Comparison of ENCODE assay signal across 13 mouse cellular contexts in the genomic region with DNA sequence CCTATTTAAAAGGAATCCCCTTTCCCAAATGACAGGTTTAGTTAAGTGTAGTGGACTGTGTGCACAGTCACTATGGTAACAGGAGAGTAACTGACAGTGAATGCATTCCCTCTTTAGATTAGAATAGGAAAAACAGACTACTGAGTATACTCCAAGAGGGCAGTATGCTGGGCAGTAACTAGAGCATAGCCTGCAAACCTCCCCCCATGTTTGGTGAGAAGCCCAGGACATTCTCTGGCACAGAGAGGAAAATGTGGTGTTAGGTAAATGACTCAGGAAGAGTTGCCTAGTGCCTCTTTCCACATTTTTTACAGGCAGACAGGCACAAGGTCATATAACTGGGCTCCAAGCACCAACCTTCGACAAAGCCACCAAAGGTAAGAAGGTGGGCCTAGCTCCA.
A peak's percentile ranks its signal among the peaks of the same experiment; 100 is the strongest.
DNase-seq lines count a peak whose midpoint lies in the region; ATAC-seq lines count a peak whose summit lies in the region.
"Had no signal": no experiment of that assay in that cellular context is flagged by ENCODE, and none has a peak within 500 bp of the region (broad histone marks: within the 10 kb centered on the region; RNA-seq: fewer than 3 reads in every experiment).

No protein-coding gene starts in this region.

- no peaks in the 10 kb centered on the region for H3K27me3 ChIP-seq in heart, embryonic 11.5 days (ENCODE audit: control insufficient read depth, insufficient read depth, low read length)
- no peaks in the 10 kb centered on the region for H3K27me3 ChIP-seq in lung, embryonic 16.5 days (ENCODE audit: control insufficient read depth, insufficient read depth, low read depth, low read length)
- H3K27me3 ChIP-seq: forebrain, embryonic 13.5 days had no signal

- DNase-seq in adrenal gland, adult (ENCODE audit: inconsistent age in 2 of 2, low spot score in 1 of 2) = peak; percentile 21 to 63
- DNase-seq in adrenal gland, postnatal 25 days = no peak
- peak; percentile 16 to 36 for DNase-seq in heart, adult 18-20 months
- DNase-seq in lung, postnatal 25 days (ENCODE audit: low spot score) = no peak
- DNase-seq in lung, postnatal 10 days = peak; percentile 40
- DNase-seq in frontal cortex, adult 2 months (ENCODE audit: extremely low spot score in 1 of 2, low spot score in 1 of 2) = no peak
- DNase-seq: kidney, adult 9 months; right cerebral cortex, adult 18-20 months had no signal

- no peaks in the 10 kb centered on the region; the same call in 1 of the 2 replicates for H3K4me1 ChIP-seq in heart, embryonic 11.5 days (ENCODE audit: control insufficient read depth, insufficient read depth, low read length)
- H3K4me1 ChIP-seq in lung, embryonic 16.5 days (replicated peaks; ENCODE audit: control insufficient read depth, insufficient read depth, low read length) = peaks cover 6% of the 10 kb centered on the region

- no peak overlapping the region for H3K27ac ChIP-seq in heart, embryonic 11.5 days (ENCODE audit: low read depth, low read length)
- peak overlapping the region; percentile 10 for H3K27ac ChIP-seq in lung, embryonic 16.5 days (ENCODE audit: low read length)
- H3K27ac ChIP-seq: forebrain, embryonic 13.5 days had no signal

- WGBS in heart, embryonic 11.5 days (ENCODE audit: insufficient replicate concordance) = 81% methylated on average over 1 of the region's 1 CpGs
- WGBS in lung, embryonic 16.5 days = 65% methylated on average over 1 of the region's 1 CpGs

- H3K9me3 ChIP-seq in heart, embryonic 11.5 days (replicated peaks; ENCODE audit: control insufficient read depth, low read length) = no peaks in the 10 kb centered on the region
- no peaks in the 10 kb centered on the region for H3K9me3 ChIP-seq in lung, embryonic 16.5 days (ENCODE audit: control insufficient read depth, low read length)
- H3K9me3 ChIP-seq: forebrain, embryonic 13.5 days had no signal

- no peaks in the 10 kb centered on the region for H3K36me3 ChIP-seq in heart, embryonic 11.5 days (ENCODE audit: control insufficient read depth, insufficient read depth, low read length)
- no peaks in the 10 kb centered on the region for H3K36me3 ChIP-seq in lung, embryonic 16.5 days (ENCODE audit: control insufficient read depth, insufficient read depth, low read length)

- ATAC-seq in heart, embryonic 11.5 days (replicated peaks; ENCODE audit: insufficient number of reproducible peaks, low FRiP score, low TSS enrichment) = no peak
- ATAC-seq in lung, embryonic 16.5 days (ENCODE audit: low read depth) = peak; percentile 75
- ATAC-seq: forebrain, embryonic 13.5 days; Patski had no signal

- H3K9ac ChIP-seq in heart, embryonic 11.5 days (ENCODE audit: low read depth, low read length) = no peak overlapping the region
- H3K9ac ChIP-seq in lung, embryonic 16.5 days (ENCODE audit: low read length) = no peak overlapping the region
- H3K9ac ChIP-seq: forebrain, embryonic 13.5 days had no signal

- H3K4me2 ChIP-seq in heart, embryonic 11.5 days = no peak overlapping the region
- H3K4me2 ChIP-seq in lung, embryonic 16.5 days (ENCODE audit: low read depth, low read length) = no peak overlapping the region
- H3K4me2 ChIP-seq: forebrain, embryonic 13.5 days; liver, embryonic 11.5 days had no signal

- H3K4me3 ChIP-seq in heart, embryonic 11.5 days (ENCODE audit: low read depth, low read length) = no peak overlapping the region
- no peak overlapping the region for H3K4me3 ChIP-seq in lung, embryonic 16.5 days (ENCODE audit: low read length)
- H3K4me3 ChIP-seq: forebrain, embryonic 13.5 days had no signal

Comparison
In these comparisons a context has a peak if more than half of its experiments do, and no peak if none do; other contexts are left out.
1. DNase-seq: peak in adrenal gland, adult (2 of 2), heart, adult 18-20 months (2 of 2) and lung, postnatal 10 days (single experiment); none in adrenal gland, postnatal 25 days (single experiment), lung, postnatal 25 days (single experiment) and frontal cortex, adult 2 months (0 of 2).